Mouse (Mus musculus): ENCODE results near the gene Bmyc.
"Not testable (repeated sequence)": the region's sequence is repeated elsewhere in the genome, so short reads cannot be mapped to it uniquely, and the experiment has no call there.

Bmyc gene

GRCm38 (mm10) chr2:25706643-25707481, at the start of gene Bmyc:
Gene Bmyc, plus strand, starts transcription at chr2:25706739.
- DNase-seq, result peak; percentile 73 to 79

- DNase-seq, result no peak
These were observed 49.3 kb upstream of the Bmyc start for GRCm38 (mm10) chr2:25657246-25657645.

GRCm38 (mm10) chr2:25657652-25658051, 48.9 kb upstream of the Bmyc start, which contains the start of gene Lcn5:
Gene Lcn5, plus strand, starts transcription at chr2:25657952.
- no peak for DNase-seq

- DNase-seq, result no peak
These were observed 46.3 kb upstream of the Bmyc start for GRCm38 (mm10) chr2:25660279-25660678.

GRCm38 (mm10) chr2:25661245-25661970, 45.1 kb upstream of the Bmyc start:
- no peak for DNase-seq

GRCm38 (mm10) chr2:25663511-25663910, 43.0 kb upstream of the Bmyc start:
- peak in 1 of 2 experiments; percentile 44 for DNase-seq

- DNase-seq, result no peak
These were observed 42.4 kb upstream of the Bmyc start for GRCm38 (mm10) chr2:25664125-25664524.

- DNase-seq, result no peak
These were observed 40.0 kb upstream of the Bmyc start for GRCm38 (mm10) chr2:25666516-25666915.

GRCm38 (mm10) chr2:25676486-25676885, 30.1 kb upstream of the Bmyc start, which contains the start of gene Lcn6:
Gene Lcn6, plus strand, starts transcription at chr2:25676786.
- DNase-seq, result no peak

- DNase-seq, result peak; percentile 43 to 73
These were observed 27.0 kb upstream of the Bmyc start for GRCm38 (mm10) chr2:25679559-25679958.

GRCm38 (mm10) chr2:25682426-25682825, 24.1 kb upstream of the Bmyc start, which contains the start of gene Lcn10:
Gene Lcn10, plus strand, starts transcription at chr2:25682726.
- no peak for DNase-seq

- DNase-seq, result no peak
These were observed 19.6 kb upstream of the Bmyc start for GRCm38 (mm10) chr2:25686941-25687340.

GRCm38 (mm10) chr2:25694605-25695004, 11.9 kb upstream of the Bmyc start:
- peak in 1 of 2 experiments; percentile 21 for DNase-seq

GRCm38 (mm10) chr2:25696951-25697350, 9.6 kb upstream of the Bmyc start:
- DNase-seq, result no peak

- no peak for DNase-seq
These were observed 7.8 kb upstream of the Bmyc start for GRCm38 (mm10) chr2:25698696-25699095.

- not testable (repeated sequence) for DNase-seq
These were observed 6.8 kb upstream of the Bmyc start, which contains the start of gene Obp2a for GRCm38 (mm10) chr2:25699743-25700142. Gene Obp2a, plus strand, starts transcription at chr2:25700043.

GRCm38 (mm10) chr2:25701001-25701400, 5.5 kb upstream of the Bmyc start:
- no peak for DNase-seq

GRCm38 (mm10) chr2:25703706-25704105, 2.8 kb upstream of the Bmyc start:
- DNase-seq, result no peak

- DNase-seq, result no peak
These were observed 1.6 kb downstream of the Bmyc start for GRCm38 (mm10) chr2:25708121-25708520.

GRCm38 (mm10) chr2:25709056-25709455, 2.5 kb downstream of the Bmyc start:
- DNase-seq, result not testable (repeated sequence)

GRCm38 (mm10) chr2:25709791-25710190, 3.3 kb downstream of the Bmyc start:
- not testable (repeated sequence) for DNase-seq

GRCm38 (mm10) chr2:25711641-25712040, 5.1 kb downstream of the Bmyc start:
- not testable (repeated sequence) for DNase-seq

- DNase-seq, result no peak
These were observed 10.7 kb downstream of the Bmyc start for GRCm38 (mm10) chr2:25717222-25717621.

All from thymus, adult 18-20 months (tissue).